Mouse (Mus musculus) ES-Bruce4 (cell line): ENCODE results near the gene Scn11a.

Experiments
- CTCF ChIP-seq: IDR thresholded peaks from one replicate; pipeline ENCODE4 v1.8.1; 2011; ENCODE audit warnings: low read depth, low read length
- POLR2A ChIP-seq: IDR thresholded peaks from one replicate; pipeline ENCODE4 v1.8.1; 2011; ENCODE audit warnings: low read length; ENCODE audit not compliant: insufficient read depth

DNA sequence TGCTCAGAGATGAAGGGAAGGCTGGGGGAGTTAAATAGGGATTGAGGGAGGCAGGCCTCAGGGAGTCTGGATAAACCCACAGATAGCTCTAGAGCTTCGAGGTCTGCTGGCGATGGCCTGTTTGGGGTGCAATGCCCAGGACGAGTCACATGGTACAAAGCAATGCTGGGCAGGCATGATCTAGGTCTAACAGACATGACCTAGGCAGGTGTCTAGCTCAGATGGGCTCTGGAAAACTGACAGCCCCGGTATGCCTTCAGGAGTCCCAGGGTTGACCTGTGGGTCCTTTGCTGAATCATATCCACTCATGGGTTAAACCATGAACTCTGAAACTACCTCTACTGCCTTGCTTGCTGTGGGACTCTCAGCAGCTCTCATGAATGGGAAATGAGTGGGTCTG lies 98.3 kb downstream of the Scn11a start:
- TF ChIP-seq CTCF (no peak), POLR2A (no peak)
